Mouse (Mus musculus) kidney, adult 2 months (tissue): ENCODE data around the gene Gltpd2.

Experiments
- CTCF ChIP-seq: fragments of 200-500 bp; conservative IDR thresholded peaks from 2 replicates; pipeline ENCODE4 v1.5.1; 2011; ENCODE audit warnings: low read depth, mild to moderate bottlenecking, control low read depth, low read length, moderate library complexity, mixed read lengths; ENCODE audit not compliant: insufficient read depth, insufficient read length
- POLR2A ChIP-seq: fragments of 200-500 bp; IDR thresholded peaks from one replicate; pipeline ENCODE4 v1.6.1; 2011; ENCODE audit warnings: low read depth, low read length, control low read depth

- TF ChIP-seq CTCF (no peak), POLR2A (no peak)
These were observed 17.0 kb upstream of the Gltpd2 start for GRCm38 (mm10) chr11:70502018-70502417.
